15 mouse cellular contexts compared by ENCODE assay signal in genomic region chrX:7170156-7170555, GRCm38 (mm10).
"Had no signal": no experiment of that assay in that cellular context is flagged by ENCODE, and none has a peak within 500 bp of the region (broad histone marks: within the 10 kb centered on the region; RNA-seq: fewer than 3 reads in every experiment).

No protein-coding gene starts in this region.

- H3K9ac ChIP-seq: limb, embryonic 12.5 days; liver, embryonic 13.5 days; liver, postnatal 0 days; midbrain, embryonic 15.5 days; neural tube, embryonic 12.5 days had no signal

- H3K27me3 ChIP-seq: limb, embryonic 12.5 days; liver, embryonic 13.5 days; midbrain, embryonic 15.5 days; neural tube, embryonic 12.5 days had no signal

- DNase-seq: kidney, postnatal 10 days; kidney, postnatal 4 days; liver; liver, embryonic 13.5 days; liver, postnatal 0 days; retina, postnatal 1 day; right cerebral cortex, postnatal 4 days had no signal

- H3K4me2 ChIP-seq: limb, embryonic 12.5 days; liver, embryonic 13.5 days; midbrain, embryonic 11.5 days; midbrain, embryonic 15.5 days; neural tube, embryonic 12.5 days had no signal

- H3K27ac ChIP-seq: layer of hippocampus, adult 2 months; limb, embryonic 12.5 days; liver, embryonic 13.5 days; macrophage; midbrain, embryonic 15.5 days; neural tube, embryonic 12.5 days; stomach, postnatal 0 days had no signal

- H3K4me1 ChIP-seq: limb, embryonic 12.5 days; liver, embryonic 13.5 days; megakaryocyte, embryonic 14.5 days; midbrain, embryonic 15.5 days; neural tube, embryonic 12.5 days had no signal

- H3K4me3 ChIP-seq: layer of hippocampus, adult 2 months; limb, embryonic 12.5 days; liver, embryonic 13.5 days; megakaryocyte, embryonic 14.5 days; midbrain, embryonic 15.5 days; neural tube, embryonic 12.5 days had no signal

- H3K9me3 ChIP-seq: limb, embryonic 12.5 days; liver, embryonic 13.5 days; megakaryocyte, embryonic 14.5 days; midbrain, embryonic 15.5 days; neural tube, embryonic 12.5 days had no signal
